Mouse (Mus musculus) WW6 (cell line): ENCODE measurements around the gene Spata31d1d.

ENCODE experiments used
- DNase-seq: peaks from one replicate; pipeline ENCODE4 v3.0.0-alpha.2; 2013; ENCODE audit warnings: low read depth, low spot score

Spata31d1d gene

GRCm38 (mm10) chr13:59676316-59677229 is 55.0 kb downstream of the Spata31d1d start:
- no peak for DNase-seq
